ENCODE assay signal across 19 mouse cellular contexts in genomic region chr3:97003111-97003510, GRCm38 (mm10).
DNase-seq lines count a peak whose midpoint lies in the region; ATAC-seq and TF ChIP-seq lines count a peak whose summit lies in the region.
"Had no signal": no experiment of that assay in that cellular context is flagged by ENCODE, and none has a peak within 500 bp of the region (broad histone marks: within the 10 kb centered on the region; RNA-seq: fewer than 3 reads in every experiment).

No protein-coding gene starts in this region.

- H3K9ac ChIP-seq in midbrain, postnatal 0 days (replicated peaks; ENCODE audit: low read length, poor library complexity, severe bottlenecking): no peak overlapping the region
- no peak overlapping the region for H3K9ac ChIP-seq in midbrain, embryonic 16.5 days (ENCODE audit: low read depth, low read length)
- H3K9ac ChIP-seq: lung, embryonic 14.5 days had no signal

- H3K4me1 ChIP-seq in midbrain, postnatal 0 days (ENCODE audit: insufficient read depth, low read length): no peaks in the 10 kb centered on the region
- no peaks in the 10 kb centered on the region for H3K4me1 ChIP-seq in midbrain, embryonic 16.5 days (ENCODE audit: control insufficient read depth, insufficient read depth, low read length)

- H3K9me3 ChIP-seq in midbrain, postnatal 0 days (ENCODE audit: low read length): no peaks in the 10 kb centered on the region
- H3K9me3 ChIP-seq in midbrain, embryonic 16.5 days (replicated peaks; ENCODE audit: control insufficient read depth, low read length, poor library complexity, severe bottlenecking): no peaks in the 10 kb centered on the region
- H3K9me3 ChIP-seq: heart, embryonic 10.5 days had no signal

- peak; percentile 50; the same call in 1 of the 2 replicates for ATAC-seq in cerebellum, adult (ENCODE audit: insufficient number of reproducible peaks, low FRiP score, low TSS enrichment)
- ATAC-seq in midbrain, postnatal 0 days (ENCODE audit: low FRiP score): no peak
- ATAC-seq in midbrain, embryonic 16.5 days: no peak
- ATAC-seq: activated CD4-positive, CD25-positive, alpha-beta regulatory T cell, adult 4 months; hindbrain, embryonic 16.5 days had no signal

- H3K36me3 ChIP-seq in midbrain, postnatal 0 days (ENCODE audit: insufficient read depth, low read length): no peaks in the 10 kb centered on the region
- H3K36me3 ChIP-seq in midbrain, embryonic 16.5 days (ENCODE audit: control insufficient read depth, insufficient read depth, low read length): no peaks in the 10 kb centered on the region
- H3K36me3 ChIP-seq: heart, embryonic 10.5 days had no signal

- no peak for TF ChIP-seq CTCF in midbrain, postnatal 0 days (IDR thresholded peaks at IDR 0.05)

- no peak overlapping the region for H3K27ac ChIP-seq in midbrain, postnatal 0 days (ENCODE audit: low read depth, low read length)
- no peak overlapping the region for H3K27ac ChIP-seq in midbrain, embryonic 16.5 days (ENCODE audit: low read length)
- H3K27ac ChIP-seq: heart, embryonic 10.5 days had no signal

- no peak overlapping the region for H3K4me3 ChIP-seq in midbrain, postnatal 0 days (ENCODE audit: low read depth, low read length)
- H3K4me3 ChIP-seq in midbrain, embryonic 16.5 days (ENCODE audit: low read depth, low read length): no peak overlapping the region
- H3K4me3 ChIP-seq: heart, embryonic 10.5 days had no signal

- H3K27me3 ChIP-seq in midbrain, postnatal 0 days (ENCODE audit: insufficient read depth, low read length): no peaks in the 10 kb centered on the region
- H3K27me3 ChIP-seq in midbrain, embryonic 16.5 days (ENCODE audit: control insufficient read depth, insufficient read depth, low read depth, low read length): no peaks in the 10 kb centered on the region

- H3K4me2 ChIP-seq in midbrain, postnatal 0 days (ENCODE audit: low read depth, low read length, poor library complexity, severe bottlenecking): no peak overlapping the region
- no peak overlapping the region for H3K4me2 ChIP-seq in midbrain, embryonic 16.5 days (ENCODE audit: low read length)
- H3K4me2 ChIP-seq: lung, embryonic 14.5 days had no signal

- 96% methylated on average over 10 of the region's 10 CpGs for WGBS in midbrain, postnatal 0 days
- 94% methylated on average over 10 of the region's 10 CpGs for WGBS in midbrain, embryonic 16.5 days

- DNase-seq in cerebellum, postnatal 4 days (ENCODE audit: low spot score in 2 of 2): no peak
- peak; percentile 42 for DNase-seq in midbrain, postnatal 0 days (ENCODE audit: low spot score)
- DNase-seq in cerebellum, postnatal 25 days: peak; percentile 38 to 54
- DNase-seq in telencephalon, adult 2 months (ENCODE audit: low read depth, low spot score): peak; percentile 23
- no peak for DNase-seq in adrenal gland, adult (ENCODE audit: inconsistent age in 2 of 2, low spot score in 1 of 2)
- no peak for DNase-seq in gastrocnemius, adult 8-10 months (ENCODE audit: low spot score in 2 of 2)
- DNase-seq: embryo, embryonic 11 days; gastrocnemius, postnatal 25 days; kidney, adult 18-20 months; kidney, postnatal 25 days; liver; lung, embryonic 14.5 days; midbrain, embryonic 14.5 days; thymus, postnatal 25 days had no signal

Comparison
In these comparisons a context has a peak if more than half of its experiments do, and no peak if none do; other contexts are left out.
1. DNase-seq: peak in midbrain, postnatal 0 days (single experiment), cerebellum, postnatal 25 days (2 of 2) and telencephalon, adult 2 months (single experiment); none in cerebellum, postnatal 4 days (0 of 2), adrenal gland, adult (0 of 2) and gastrocnemius, adult 8-10 months (0 of 2).